Mouse (Mus musculus): ENCODE data around the gene Cyp2c54.
"Not testable (repeated sequence)": the region's sequence is repeated elsewhere in the genome, so short reads cannot be mapped to it uniquely, and the experiment has no call there.

Gene Cyp2c54

GRCm38 (mm10) chr19:40073701-40074100 is at the start of gene Cyp2c54:
Cyp2c54 (minus strand) TSS chr19:40073827.
- no peak for DNase-seq (ENCODE audit: extremely low spot score)

- not testable (repeated sequence) for DNase-seq (ENCODE audit: extremely low spot score)
Measured at GRCm38 (mm10) chr19:40119624-40120023, 46.0 kb upstream of the Cyp2c54 start.

GRCm38 (mm10) chr19:40091111-40091510 is 17.5 kb upstream of the Cyp2c54 start:
- DNase-seq (ENCODE audit: extremely low spot score), result no peak

- not testable (repeated sequence) for DNase-seq (ENCODE audit: extremely low spot score)
Measured at GRCm38 (mm10) chr19:40089421-40089820, 15.8 kb upstream of the Cyp2c54 start, which contains the start of gene Cyp2c50. Cyp2c50 (plus strand) TSS chr19:40089688.

GRCm38 (mm10) chr19:40088381-40088780 is 14.8 kb upstream of the Cyp2c54 start:
- no peak for DNase-seq (ENCODE audit: extremely low spot score)

- not testable (repeated sequence) for DNase-seq (ENCODE audit: extremely low spot score)
Measured at GRCm38 (mm10) chr19:39992140-39992539, 81.5 kb downstream of the Cyp2c54 start, which contains the start of gene Cyp2c37. Cyp2c37 (plus strand) TSS chr19:39992424.

- DNase-seq (ENCODE audit: extremely low spot score), result no peak
Measured at GRCm38 (mm10) chr19:39989471-39989870, 84.2 kb downstream of the Cyp2c54 start.

All from embryo, embryonic 9.5 days (tissue).